Mouse (Mus musculus): ENCODE data around the gene Hsd17b2. TPM values are rescaled to one million over a fixed set of nuclear protein-coding genes. Genes with fewer than 3 reads are reported as not detected.
"Not testable (repeated sequence)": the region's sequence is repeated elsewhere in the genome, so short reads cannot be mapped to it uniquely, and the experiment has no call there.

Gene Hsd17b2
- total RNA-seq, 4 experiments from 2014 or later: not detected

GRCm38 (mm10) chr8:117712226-117712625 is 10.5 kb downstream of the Hsd17b2 start:
- no peak for DNase-seq (ENCODE audit: low spot score in 2 of 2)

DNA sequence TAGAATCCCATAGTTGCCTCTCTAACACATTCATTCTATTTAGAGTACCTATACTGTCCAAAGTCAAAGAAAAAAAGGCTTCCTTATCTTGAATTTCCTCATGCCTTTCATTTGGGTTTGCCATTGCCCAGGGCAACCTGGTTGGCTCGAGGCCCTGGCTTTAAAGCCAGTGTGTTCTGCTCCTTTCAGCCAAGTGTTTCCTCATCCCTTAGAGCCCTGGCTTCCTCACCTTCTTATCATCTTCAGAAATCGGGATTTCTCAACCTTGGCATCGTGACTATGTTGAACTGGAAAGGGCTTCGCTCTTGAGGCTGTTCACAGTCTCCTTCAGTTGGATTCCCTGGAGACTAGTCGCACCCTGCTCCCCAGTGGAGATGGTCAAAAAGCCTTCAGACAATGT is 12.9 kb downstream of the Hsd17b2 start:
- DNase-seq (ENCODE audit: low spot score in 2 of 2): no peak

- DNase-seq (ENCODE audit: low spot score in 2 of 2): no peak
Observed at GRCm38 (mm10) chr8:117715896-117716295, 14.2 kb downstream of the Hsd17b2 start.

DNA sequence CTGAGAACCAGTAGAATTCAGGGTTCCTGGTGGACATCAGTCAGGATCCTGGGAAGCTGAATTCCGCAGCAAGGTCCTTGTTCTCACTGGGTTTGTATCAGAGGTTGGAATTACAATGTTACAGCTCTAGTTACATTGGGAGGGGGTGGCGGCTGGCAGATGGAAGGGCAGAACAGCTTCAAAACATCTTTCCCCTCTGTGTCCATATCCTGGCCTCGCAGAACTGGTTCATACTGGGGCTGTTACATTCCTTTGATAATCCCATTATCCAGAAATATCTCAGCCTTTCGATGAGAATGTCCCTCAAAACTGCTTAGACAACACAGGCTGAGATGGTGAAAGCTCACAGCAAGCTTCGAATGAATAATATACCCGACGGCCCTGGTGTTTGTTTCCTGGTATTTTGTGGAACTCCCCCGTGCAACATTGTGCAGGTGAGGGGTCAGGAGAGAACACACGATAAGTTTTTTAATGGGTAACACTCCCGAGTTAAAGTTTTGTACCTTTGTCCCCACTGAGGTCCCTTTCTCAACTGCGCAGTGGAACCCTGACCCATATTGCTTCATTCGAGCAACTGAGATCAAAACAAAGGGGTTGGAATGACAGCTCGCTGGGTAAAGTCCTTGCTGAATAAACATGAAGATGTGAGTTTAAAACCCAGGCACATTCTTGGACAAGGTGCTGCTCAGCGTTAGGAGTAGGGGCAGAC is 16.6 kb downstream of the Hsd17b2 start:
- DNase-seq (ENCODE audit: low spot score in 2 of 2): no peak

DNA sequence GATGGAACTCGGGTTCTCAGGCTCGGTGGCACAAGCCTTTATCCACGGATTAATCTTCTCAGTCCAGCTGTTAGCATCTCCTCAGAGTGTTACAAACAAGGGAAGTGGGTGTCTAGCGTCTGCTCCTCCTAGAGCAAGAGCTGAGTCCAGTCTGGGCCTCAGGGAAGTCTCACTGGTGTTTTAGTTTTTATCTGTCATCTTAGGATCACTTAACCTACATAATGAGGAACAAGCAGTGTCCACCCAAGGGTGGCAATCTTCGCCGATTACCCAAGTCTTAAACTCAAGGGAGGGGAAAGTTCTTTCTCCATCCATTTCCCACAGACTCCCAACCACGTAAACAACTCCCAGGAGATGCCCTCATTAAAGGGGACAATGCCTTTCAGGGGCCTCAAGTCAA is 24.8 kb downstream of the Hsd17b2 start:
- no peak for DNase-seq (ENCODE audit: low spot score in 2 of 2)

DNA sequence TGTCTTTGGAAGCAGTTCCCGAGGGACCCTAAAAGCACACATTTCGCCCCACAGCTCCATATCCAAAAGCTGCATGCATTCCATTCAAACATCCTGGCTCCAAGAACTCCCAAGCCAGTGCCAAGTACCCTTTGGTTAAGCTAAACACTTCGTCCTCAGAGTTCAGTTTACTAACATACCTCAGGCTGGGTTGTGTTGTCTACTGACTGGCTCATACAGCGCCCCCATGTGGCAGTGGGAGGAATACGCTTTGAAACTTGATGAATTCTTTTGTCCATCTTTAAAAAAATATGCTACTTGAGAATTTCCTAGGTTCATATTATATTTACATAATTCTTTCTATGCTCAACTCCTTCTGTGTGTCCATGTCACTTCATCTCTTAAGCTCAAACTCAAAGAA is 25.9 kb downstream of the Hsd17b2 start:
- no peak for DNase-seq (ENCODE audit: low spot score in 2 of 2)

DNA sequence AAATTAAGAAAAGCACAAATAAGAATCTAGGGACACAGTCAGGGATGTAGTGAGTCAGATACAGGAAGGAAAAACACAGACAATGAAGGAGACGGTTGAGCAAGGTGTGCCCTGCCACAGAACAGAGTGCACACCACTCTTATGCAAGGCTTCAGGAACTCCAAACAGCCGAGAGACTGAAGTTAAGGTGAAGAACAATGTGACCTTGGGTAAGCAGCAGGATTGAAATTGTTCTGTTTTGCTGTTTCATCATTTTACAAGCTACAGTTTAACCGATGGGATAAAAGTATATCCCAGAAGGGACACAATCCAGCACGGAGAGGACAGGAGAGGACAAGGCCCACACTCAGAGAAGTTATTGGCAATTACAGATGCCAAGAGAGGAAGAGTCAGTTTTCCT is 26.5 kb downstream of the Hsd17b2 start:
- DNase-seq (ENCODE audit: low spot score in 2 of 2): no peak

DNA sequence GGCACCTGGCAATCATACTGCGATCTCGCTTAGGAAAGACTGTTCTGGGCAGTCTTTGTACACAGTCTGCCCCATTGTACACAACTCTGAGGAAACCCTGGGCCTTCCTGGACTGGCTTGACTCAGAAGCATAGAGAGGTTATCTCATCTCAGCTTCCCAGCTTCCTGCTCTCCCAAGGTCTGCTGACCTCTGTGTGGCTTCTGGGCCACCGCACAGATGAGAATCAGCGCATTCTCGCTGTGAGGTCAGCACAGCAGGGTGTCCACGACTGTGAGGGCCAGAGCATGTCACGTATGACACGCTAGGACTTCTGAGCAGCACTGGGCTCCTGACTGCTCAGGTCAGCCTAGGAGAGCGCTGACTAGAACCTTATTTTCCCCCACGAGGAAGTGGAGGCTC is 29.3 kb downstream of the Hsd17b2 start:
- DNase-seq (ENCODE audit: low spot score in 2 of 2): no peak

- DNase-seq (ENCODE audit: low spot score in 2 of 2): no peak
Observed at GRCm38 (mm10) chr8:117736657-117737175, 35.0 kb downstream of the Hsd17b2 start.

- not testable (repeated sequence) for DNase-seq (ENCODE audit: low spot score in 2 of 2)
Observed at GRCm38 (mm10) chr8:117738206-117738605, 36.5 kb downstream of the Hsd17b2 start.

DNA sequence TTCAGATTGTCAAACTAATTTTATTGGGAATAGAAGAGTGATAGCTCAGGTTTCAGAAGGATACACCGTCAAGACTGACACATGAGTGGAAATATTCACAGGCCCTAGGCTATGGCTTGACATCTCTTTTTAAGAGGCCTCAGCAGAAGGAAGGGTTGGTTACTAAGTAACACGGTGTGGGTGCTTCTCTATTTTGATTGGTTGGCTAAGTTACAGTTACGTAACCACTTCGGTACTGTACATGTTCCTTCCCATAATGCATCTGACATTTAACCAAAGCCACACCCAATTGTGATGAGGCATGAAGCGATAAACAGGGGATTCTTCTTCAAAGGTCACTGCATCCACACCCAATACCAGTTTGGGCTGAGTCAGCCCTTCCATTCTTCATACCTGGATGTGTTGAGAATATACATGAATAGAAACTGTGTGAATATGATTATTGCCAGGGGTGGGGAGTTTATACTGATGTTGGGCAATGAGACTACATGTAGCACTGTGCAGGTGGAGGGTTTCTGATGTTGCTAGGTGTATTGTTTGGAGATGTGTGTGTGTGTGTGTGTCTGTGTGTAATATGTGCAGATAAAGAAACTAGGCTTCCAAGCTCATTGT is 38.8 kb downstream of the Hsd17b2 start:
- DNase-seq (ENCODE audit: low spot score in 2 of 2): no peak

GRCm38 (mm10) chr8:117742431-117743012 is 40.8 kb downstream of the Hsd17b2 start:
- no peak for DNase-seq (ENCODE audit: low spot score in 2 of 2)

GRCm38 (mm10) chr8:117746651-117747050 is 44.9 kb downstream of the Hsd17b2 start:
- DNase-seq (ENCODE audit: low spot score in 2 of 2): no peak

DNA sequence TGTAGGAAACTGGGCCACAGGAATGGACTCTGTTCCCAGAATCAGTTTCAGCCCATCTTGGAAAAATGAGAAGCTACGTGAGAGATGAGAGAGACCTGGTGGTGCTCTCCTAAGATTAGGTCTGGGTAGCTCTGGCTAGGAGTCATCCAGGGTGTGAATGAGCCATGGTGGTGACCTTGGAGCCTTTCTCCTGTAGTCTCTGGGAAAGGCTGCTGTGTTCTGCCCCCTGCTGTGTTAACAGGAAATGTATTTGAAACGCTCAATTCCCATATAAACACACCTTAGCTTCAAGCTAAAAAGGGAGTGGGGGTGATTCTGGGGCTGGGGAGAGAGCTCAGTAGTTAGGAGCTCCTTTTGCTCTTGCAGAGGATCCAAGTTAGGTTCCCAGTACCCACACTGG is 45.7 kb downstream of the Hsd17b2 start:
- DNase-seq (ENCODE audit: low spot score in 2 of 2): no peak

GRCm38 (mm10) chr8:117747886-117748730 is 46.4 kb downstream of the Hsd17b2 start:
- DNase-seq (ENCODE audit: low spot score in 2 of 2): no peak

DNA sequence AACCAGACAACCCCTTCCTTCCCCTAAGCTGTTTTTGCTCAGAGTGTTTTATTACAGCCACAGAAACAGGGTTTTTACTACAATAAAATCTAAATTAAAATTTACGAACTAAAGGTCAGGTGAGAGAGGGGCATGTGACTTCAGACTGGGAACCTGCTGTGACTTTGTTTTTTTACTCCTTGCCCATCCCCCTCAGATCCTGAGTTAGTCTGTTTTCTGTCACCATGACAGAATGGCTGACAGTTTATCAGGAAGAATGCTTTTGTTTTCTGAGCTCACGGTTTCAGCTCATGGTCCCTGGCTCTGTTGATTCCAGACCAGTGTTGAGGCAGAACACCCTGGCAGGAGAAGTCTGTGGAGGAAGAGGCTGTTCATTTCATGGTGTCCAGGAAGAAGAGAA is 47.7 kb downstream of the Hsd17b2 start:
- no peak for DNase-seq (ENCODE audit: low spot score in 2 of 2)

DNA sequence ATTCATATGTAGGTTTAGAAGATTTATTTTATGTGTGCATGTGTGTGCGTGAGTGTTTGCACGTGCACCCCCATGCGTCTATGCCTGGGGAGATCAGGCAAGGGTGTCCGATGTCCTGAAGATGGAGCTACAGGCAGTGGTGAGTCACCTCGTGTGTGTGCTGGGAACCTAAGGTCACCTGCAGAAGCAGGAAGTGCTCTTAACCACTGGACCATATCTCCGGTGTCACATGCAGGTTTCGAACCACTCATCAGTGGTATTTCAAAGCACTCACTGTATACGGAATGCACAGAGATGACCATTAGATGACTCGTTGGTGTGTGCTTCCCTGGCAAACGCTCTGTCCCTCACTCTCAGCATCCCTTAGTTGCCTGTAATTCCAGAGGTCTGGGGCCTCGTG is 56.2 kb downstream of the Hsd17b2 start:
- DNase-seq (ENCODE audit: low spot score in 2 of 2): no peak

DNA sequence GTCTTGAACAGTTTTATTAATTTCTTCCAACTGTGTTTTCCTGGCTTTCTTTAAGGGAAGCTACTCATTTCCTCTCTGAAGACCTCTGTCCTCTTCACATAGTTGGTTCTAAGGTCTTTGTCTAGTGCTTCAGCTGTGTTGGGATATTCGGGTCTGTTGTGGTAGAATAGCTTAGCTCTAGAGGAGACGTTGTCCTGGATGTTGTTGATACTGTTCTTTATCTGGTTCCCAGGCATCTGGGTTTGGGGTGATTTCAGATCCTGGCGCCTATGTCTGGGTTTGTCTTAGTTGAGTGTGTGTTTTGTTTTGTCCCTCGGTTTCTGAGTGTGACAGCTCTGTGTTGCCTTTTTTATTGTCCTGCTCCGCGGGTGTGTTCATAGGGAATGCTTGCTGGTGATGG is 61.1 kb downstream of the Hsd17b2 start:
- DNase-seq (ENCODE audit: low spot score in 2 of 2): no peak

GRCm38 (mm10) chr8:117764625-117765024 is 62.9 kb downstream of the Hsd17b2 start:
- no peak for DNase-seq (ENCODE audit: low spot score in 2 of 2)

- no peak for DNase-seq (ENCODE audit: low spot score in 2 of 2)
Observed at GRCm38 (mm10) chr8:117765947-117766346, 64.2 kb downstream of the Hsd17b2 start.

DNA sequence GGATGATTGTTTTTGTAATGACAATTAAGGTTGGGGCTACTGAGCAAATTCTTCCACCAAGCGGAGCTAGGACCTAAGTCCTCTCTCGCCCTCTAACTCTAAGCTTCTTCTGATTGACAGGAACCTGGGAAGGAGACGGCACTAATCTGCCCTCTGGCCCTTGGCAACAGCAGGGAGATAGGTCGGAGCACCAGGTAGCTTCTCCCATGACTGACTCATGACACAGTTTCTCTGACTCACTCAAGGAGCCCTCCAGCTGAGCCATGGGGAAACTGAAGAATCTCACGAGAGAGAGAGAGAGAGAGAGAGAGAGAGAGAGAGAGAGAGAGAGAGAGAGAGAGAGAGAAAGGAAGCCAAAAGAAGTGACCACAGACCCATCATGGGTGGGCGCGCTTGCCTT is 67.3 kb downstream of the Hsd17b2 start:
- no peak for DNase-seq (ENCODE audit: low spot score in 2 of 2)

All from gastrocnemius, adult 8-10 months (tissue).